Mouse (Mus musculus) liver, embryonic 15.5 days (tissue): ENCODE results near the gene Ulk3. TPM values are rescaled to one million over a fixed set of nuclear protein-coding genes. Genes with fewer than 3 reads are reported as not detected.

Source experiments
- ATAC-seq: fragments of 200-750 bp; cut with Nextera tagmentation; 2 replicates; pipeline ENCODE4 v1.8.0; 2017; ENCODE audit warnings: moderate number of reproducible peaks, mild to moderate bottlenecking, moderate library complexity; ENCODE audit not compliant: insufficient read depth
- H3K27ac ChIP-seq: fragments of 300-500 bp; sonication (generic); replicated peaks from 2 replicates; pipeline ENCODE4 v1.5.1; 2015; ENCODE audit warnings: mild to moderate bottlenecking, inconsistent platforms
- H3K27me3 ChIP-seq: fragments of 300-500 bp; sonication (generic); 2 replicates; pipeline ENCODE4 v1.6.1; 2015; ENCODE audit warnings: mild to moderate bottlenecking, inconsistent platforms
- H3K36me3 ChIP-seq: fragments of 300-500 bp; sonication (generic); replicated peaks from 2 replicates; pipeline ENCODE4 v1.6.1; 2015; ENCODE audit warnings: moderate library complexity, mild to moderate bottlenecking, inconsistent platforms
- H3K4me1 ChIP-seq: fragments of 300-500 bp; sonication (generic); replicated peaks from 2 replicates; pipeline ENCODE4 v1.6.1; 2015; ENCODE audit warnings: inconsistent platforms
- H3K4me2 ChIP-seq: fragments of 300-500 bp; sonication (generic); 2 replicates; pipeline ENCODE4 v1.6.1; 2015; ENCODE audit warnings: moderate library complexity, mild to moderate bottlenecking, inconsistent platforms
- H3K4me3 ChIP-seq: fragments of 300-500 bp; sonication (generic); replicated peaks from 2 replicates; pipeline ENCODE4 v1.5.1; 2015; ENCODE audit warnings: mild to moderate bottlenecking, inconsistent platforms
- H3K9ac ChIP-seq: fragments of 300-500 bp; sonication (generic); 2 replicates; pipeline ENCODE4 v1.6.1; 2015; ENCODE audit warnings: moderate library complexity, mild to moderate bottlenecking, inconsistent platforms
- H3K9me3 ChIP-seq: fragments of 300-500 bp; sonication (generic); replicated peaks from 2 replicates; pipeline ENCODE4 v1.6.1; 2016; ENCODE audit warnings: inconsistent platforms
- WGBS: fragments of 180-500 bp; shearing (Covaris S2); methylation state at CpG from one replicate; pipeline ENCODE4 v1.1.7; 2015; ENCODE audit warnings: mixed read lengths; ENCODE audit not compliant: insufficient replicate concordance; 5-methylcytosine and 5-hydroxymethylcytosine counted together
- polyA plus RNA-seq: library from polyadenylated mRNA; unstranded; fragments of >200 nt; fragmentation: Nextera tagmentation; extraction: Ambion mirVana; gene quantifications from 2 replicates; pipeline ENCODE4 v1.2.1, GENCODE M21; 2015

Ulk3 gene
- polyA plus RNA-seq, 1 experiment from 2014 or later, result 3.5 TPM

GRCm38 (mm10) chr9:57600620-57601352 lies 11.5 kb downstream of the Ulk3 start:
- no peak for ATAC-seq
- H3K9ac ChIP-seq, result no peak overlapping the region
- peaks cover 11% of the 10 kb centered on the region for H3K4me1 ChIP-seq
- H3K27me3 ChIP-seq, result peaks cover 29% of the 10 kb centered on the region
- H3K4me3 ChIP-seq, result no peak overlapping the region
- H3K27ac ChIP-seq, result no peak overlapping the region
- H3K4me2 ChIP-seq, result no peak overlapping the region
- WGBS, result 15% methylated on average over 3 of the region's 3 CpGs
- H3K36me3 ChIP-seq, result no peaks in the 10 kb centered on the region
- no peaks in the 10 kb centered on the region for H3K9me3 ChIP-seq

- WGBS, result 49% methylated on average over 2 of the region's 2 CpGs
- Histone ChIP-seq H3K9me3 (no peaks in the 10 kb centered on the region), H3K9ac (no peak overlapping the region), H3K4me1 (peaks cover 11% of the 10 kb centered on the region), H3K36me3 (no peaks in the 10 kb centered on the region), H3K27me3 (peaks cover 35% of the 10 kb centered on the region), H3K4me3 (no peak overlapping the region), H3K4me2 (no peak overlapping the region), H3K27ac (no peak overlapping the region)
- no peak for ATAC-seq
Observed at GRCm38 (mm10) chr9:57601353-57601706, 12.1 kb downstream of the Ulk3 start.

GRCm38 (mm10) chr9:57602098-57602497 lies 12.8 kb downstream of the Ulk3 start:
- H3K4me1 ChIP-seq, result peaks cover 11% of the 10 kb centered on the region
- H3K27me3 ChIP-seq, result peaks cover 42% of the 10 kb centered on the region
- no peak overlapping the region for H3K4me2 ChIP-seq
- 58% methylated on average over 8 of the region's 8 CpGs for WGBS
- H3K4me3 ChIP-seq, result no peak overlapping the region
- H3K36me3 ChIP-seq, result no peaks in the 10 kb centered on the region
- H3K9me3 ChIP-seq, result no peaks in the 10 kb centered on the region
- H3K27ac ChIP-seq, result no peak overlapping the region
- no peak for ATAC-seq
- H3K9ac ChIP-seq, result no peak overlapping the region

GRCm38 (mm10) chr9:57604875-57605274 lies 15.6 kb downstream of the Ulk3 start:
- no peaks in the 10 kb centered on the region for H3K9me3 ChIP-seq
- no peaks in the 10 kb centered on the region for H3K36me3 ChIP-seq
- 62% methylated on average over 4 of the region's 4 CpGs for WGBS
- no peak overlapping the region for H3K27ac ChIP-seq
- no peak for ATAC-seq
- no peak overlapping the region for H3K9ac ChIP-seq
- no peak overlapping the region for H3K4me2 ChIP-seq
- peaks cover 61% of the 10 kb centered on the region for H3K27me3 ChIP-seq
- peaks cover 11% of the 10 kb centered on the region for H3K4me1 ChIP-seq
- H3K4me3 ChIP-seq, result no peak overlapping the region

- Histone ChIP-seq H3K4me1 (peaks cover 7% of the 10 kb centered on the region), H3K9ac (no peak overlapping the region), H3K36me3 (no peaks in the 10 kb centered on the region), H3K4me2 (no peak overlapping the region), H3K4me3 (no peak overlapping the region), H3K27me3 (peaks cover 66% of the 10 kb centered on the region), H3K9me3 (no peaks in the 10 kb centered on the region), H3K27ac (no peak overlapping the region)
- 15% methylated on average over 9 of the region's 9 CpGs for WGBS
- no peak for ATAC-seq
Observed at GRCm38 (mm10) chr9:57605503-57605902, 16.3 kb downstream of the Ulk3 start.

GRCm38 (mm10) chr9:57606139-57606851 lies 17.0 kb downstream of the Ulk3 start, which contains the start of gene Cplx3:
Gene Cplx3 (minus strand): TSS chr9:57606281.
- Histone ChIP-seq H3K27me3 (peaks cover 70% of the 10 kb centered on the region), H3K9ac (no peak within 1 kb of the TSS), H3K4me1 (no peaks in the 10 kb centered on the region), H3K27ac (no peak within 1 kb of the TSS), H3K4me2 (no peak within 1 kb of the TSS), H3K4me3 (no peak within 1 kb of the TSS), H3K9me3 (no peaks in the 10 kb centered on the region), H3K36me3 (no peaks in the 10 kb centered on the region)
- 9% methylated on average over 24 of the region's 24 CpGs for WGBS
- no peak for ATAC-seq

GRCm38 (mm10) chr9:57609803-57610202 lies 20.6 kb downstream of the Ulk3 start:
- no peaks in the 10 kb centered on the region for H3K36me3 ChIP-seq
- WGBS, result 42% methylated on average over 3 of the region's 3 CpGs
- H3K9ac ChIP-seq, result no peak overlapping the region
- H3K4me3 ChIP-seq, result no peak overlapping the region
- ATAC-seq, result no peak
- H3K4me2 ChIP-seq, result no peak overlapping the region
- H3K4me1 ChIP-seq, result no peaks in the 10 kb centered on the region
- no peak overlapping the region for H3K27ac ChIP-seq
- H3K27me3 ChIP-seq, result peaks cover 59% of the 10 kb centered on the region
- no peaks in the 10 kb centered on the region for H3K9me3 ChIP-seq

- Histone ChIP-seq H3K4me2 (no peak overlapping the region), H3K36me3 (no peaks in the 10 kb centered on the region), H3K27me3 (peaks cover 54% of the 10 kb centered on the region), H3K4me3 (no peak overlapping the region), H3K27ac (no peak overlapping the region), H3K4me1 (peaks cover 6% of the 10 kb centered on the region; the same call in 1 of the 2 replicates), H3K9ac (no peak overlapping the region), H3K9me3 (no peaks in the 10 kb centered on the region)
- WGBS, result 46% methylated on average over 3 of the region's 3 CpGs
- ATAC-seq, result no peak
Observed at GRCm38 (mm10) chr9:57610359-57610826, 21.1 kb downstream of the Ulk3 start.

GRCm38 (mm10) chr9:57612587-57612986 lies 23.3 kb downstream of the Ulk3 start:
- Histone ChIP-seq H3K27me3 (peaks cover 36% of the 10 kb centered on the region), H3K9ac (no peak overlapping the region), H3K4me3 (no peak overlapping the region), H3K4me1 (peaks cover 11% of the 10 kb centered on the region; the same call in 1 of the 2 replicates), H3K4me2 (no peak overlapping the region), H3K27ac (no peak overlapping the region), H3K9me3 (no peaks in the 10 kb centered on the region), H3K36me3 (no peaks in the 10 kb centered on the region)
- ATAC-seq, result no peak
- WGBS, result 62% methylated on average over 7 of the region's 7 CpGs

GRCm38 (mm10) chr9:57613975-57614374 lies 24.7 kb downstream of the Ulk3 start:
- no peak overlapping the region for H3K27ac ChIP-seq
- H3K36me3 ChIP-seq, result no peaks in the 10 kb centered on the region
- whole genome bisulfite sequencing, result 65% methylated on average over 7 of the region's 7 CpGs
- no peak overlapping the region for H3K9ac ChIP-seq
- peaks cover 11% of the 10 kb centered on the region; the same call in 1 of the 2 replicates for H3K4me1 ChIP-seq
- ATAC-seq, result no peak
- no peak overlapping the region for H3K4me2 ChIP-seq
- no peaks in the 10 kb centered on the region for H3K9me3 ChIP-seq
- peaks cover 28% of the 10 kb centered on the region; the same call in 1 of the 2 replicates for H3K27me3 ChIP-seq
- no peak overlapping the region for H3K4me3 ChIP-seq

GRCm38 (mm10) chr9:57614786-57615185 lies 25.5 kb downstream of the Ulk3 start:
- no peak overlapping the region for H3K4me3 ChIP-seq
- WGBS, result 68% methylated on average over 4 of the region's 4 CpGs

More at GRCm38 (mm10) chr9:57614786-57615185, 25.5 kb downstream of the Ulk3 start:
- Histone ChIP-seq H3K4me1 (peaks cover 11% of the 10 kb centered on the region; the same call in 1 of the 2 replicates), H3K36me3 (no peaks in the 10 kb centered on the region), H3K27ac (no peak overlapping the region), H3K9me3 (no peaks in the 10 kb centered on the region), H3K27me3 (peaks cover 23% of the 10 kb centered on the region; the same call in 1 of the 2 replicates), H3K4me2 (no peak overlapping the region), H3K9ac (no peak overlapping the region)
- no peak for ATAC-seq
